Mouse (Mus musculus): ENCODE data around the gene Elob. TPM values are rescaled to one million over a fixed set of nuclear protein-coding genes. Genes with fewer than 3 reads are reported as not detected.

The Elob gene
- polyA plus RNA-seq, 1 experiment = 819 TPM

GRCm38 (mm10) chr17:23841145-23841544 lies 12.2 kb upstream of the Elob start:
- TF ChIP-seq GATA1 (IDR thresholded peaks at IDR 0.05; ENCODE audit: low read length) = no peak

GRCm38 (mm10) chr17:23836006-23836575 lies 7.2 kb upstream of the Elob start, which contains the start of gene Prss33:
Gene Prss33 (minus strand): TSS chr17:23836056.
- TF ChIP-seq GATA1 (IDR thresholded peaks at IDR 0.05; ENCODE audit: low read length) = no peak

- no peak for TF ChIP-seq GATA1 (IDR thresholded peaks at IDR 0.05; ENCODE audit: low read length)
These were observed 2.3 kb upstream of the Elob start for GRCm38 (mm10) chr17:23831201-23831600.

GRCm38 (mm10) chr17:23828271-23829001 lies 500 bp downstream of the Elob start:
- TF ChIP-seq GATA1 (IDR thresholded peaks at IDR 0.05; ENCODE audit: low read length) = no peak

GRCm38 (mm10) chr17:23825591-23825990 lies 3.3 kb downstream of the Elob start:
- TF ChIP-seq GATA1 (IDR thresholded peaks at IDR 0.05; ENCODE audit: low read length) = no peak

- TF ChIP-seq GATA1 (IDR thresholded peaks at IDR 0.05; ENCODE audit: low read length) = no peak
These were observed 5.3 kb downstream of the Elob start for GRCm38 (mm10) chr17:23823614-23824013.

- no peak for TF ChIP-seq GATA1 (IDR thresholded peaks at IDR 0.05; ENCODE audit: low read length)
These were observed 5.9 kb downstream of the Elob start for GRCm38 (mm10) chr17:23823018-23823417.

GRCm38 (mm10) chr17:23822094-23822493 lies 6.8 kb downstream of the Elob start:
- no peak for TF ChIP-seq GATA1 (IDR thresholded peaks at IDR 0.05; ENCODE audit: low read length)

GRCm38 (mm10) chr17:23820731-23821130 lies 8.2 kb downstream of the Elob start:
- no peak for TF ChIP-seq GATA1 (IDR thresholded peaks at IDR 0.05; ENCODE audit: low read length)

- TF ChIP-seq GATA1 (IDR thresholded peaks at IDR 0.05; ENCODE audit: low read length) = no peak
These were observed 9.7 kb downstream of the Elob start for GRCm38 (mm10) chr17:23819235-23819634.

- TF ChIP-seq GATA1 (IDR thresholded peaks at IDR 0.05; ENCODE audit: low read length) = no peak
These were observed 10.4 kb downstream of the Elob start for GRCm38 (mm10) chr17:23818579-23818978.

GRCm38 (mm10) chr17:23815641-23816040 lies 13.3 kb downstream of the Elob start:
- no peak for TF ChIP-seq GATA1 (IDR thresholded peaks at IDR 0.05; ENCODE audit: low read length)

GRCm38 (mm10) chr17:23807918-23808317 lies 21.0 kb downstream of the Elob start:
- no peak for TF ChIP-seq GATA1 (IDR thresholded peaks at IDR 0.05; ENCODE audit: low read length)

GRCm38 (mm10) chr17:23806867-23807266 lies 22.1 kb downstream of the Elob start:
- TF ChIP-seq GATA1 (IDR thresholded peaks at IDR 0.05; ENCODE audit: low read length) = no peak

GRCm38 (mm10) chr17:23804426-23805085 lies 24.4 kb downstream of the Elob start:
- TF ChIP-seq GATA1 (IDR thresholded peaks at IDR 0.05; ENCODE audit: low read length) = no peak

GRCm38 (mm10) chr17:23803366-23804041 lies 25.4 kb downstream of the Elob start:
- no peak for TF ChIP-seq GATA1 (IDR thresholded peaks at IDR 0.05; ENCODE audit: low read length)

All from G1E-ER4 (cell line).